21 mouse cellular contexts compared by ENCODE assay signal in the genomic region with DNA sequence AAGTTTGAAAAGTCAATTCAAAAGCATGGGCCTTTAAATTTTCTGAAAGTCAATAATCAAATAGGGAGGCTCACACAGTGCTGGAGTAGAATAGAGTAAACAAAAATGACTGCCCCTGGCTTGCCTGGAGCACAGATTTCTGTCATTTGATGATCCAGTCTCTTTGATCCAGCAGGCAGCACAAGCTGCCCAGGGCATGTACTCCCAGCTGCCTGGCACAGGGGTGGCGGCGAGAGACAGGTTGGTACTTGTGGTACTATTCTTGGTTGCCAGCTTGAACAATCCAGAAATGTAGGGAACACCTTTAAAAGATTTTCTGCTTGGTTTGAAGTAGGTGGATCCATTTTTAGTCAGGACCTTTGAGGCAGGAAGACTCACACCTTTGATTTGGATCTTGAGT.
"Had no signal": no experiment of that assay in that cellular context is flagged by ENCODE, and none has a peak within 500 bp of the region (broad histone marks: within the 10 kb centered on the region; RNA-seq: fewer than 3 reads in every experiment).

No protein-coding gene starts in this region.

- H3K9me3 ChIP-seq: heart, embryonic 10.5 days; heart, embryonic 13.5 days; heart, embryonic 15.5 days; hindbrain, embryonic 13.5 days; hindbrain, embryonic 15.5 days; limb, embryonic 13.5 days; limb, embryonic 15.5 days had no signal

- H3K27ac ChIP-seq: heart, embryonic 10.5 days; heart, embryonic 13.5 days; heart, embryonic 15.5 days; hindbrain, embryonic 13.5 days; hindbrain, embryonic 15.5 days; hindbrain, postnatal 0 days; layer of hippocampus, adult 2 months; limb, embryonic 13.5 days; limb, embryonic 15.5 days had no signal

- H3K4me3 ChIP-seq: heart, embryonic 10.5 days; heart, embryonic 13.5 days; heart, embryonic 15.5 days; hindbrain, embryonic 13.5 days; hindbrain, embryonic 15.5 days; layer of hippocampus, adult 2 months; limb, embryonic 13.5 days; limb, embryonic 15.5 days had no signal

- H3K27me3 ChIP-seq: hindbrain, embryonic 13.5 days; hindbrain, embryonic 15.5 days; limb, embryonic 13.5 days; limb, embryonic 15.5 days had no signal

- H3K9ac ChIP-seq: heart, embryonic 13.5 days; heart, embryonic 15.5 days; hindbrain, embryonic 13.5 days; hindbrain, embryonic 15.5 days; limb, embryonic 13.5 days; limb, embryonic 15.5 days had no signal

- ATAC-seq: hindbrain, postnatal 0 days; intestine, postnatal 0 days had no signal

- H3K4me2 ChIP-seq: heart, embryonic 13.5 days; heart, embryonic 15.5 days; hindbrain, embryonic 13.5 days; hindbrain, embryonic 15.5 days; limb, embryonic 13.5 days; limb, embryonic 15.5 days had no signal

- H3K4me1 ChIP-seq: heart, embryonic 10.5 days; heart, embryonic 13.5 days; heart, embryonic 15.5 days; hindbrain, embryonic 13.5 days; hindbrain, embryonic 15.5 days; limb, embryonic 13.5 days; limb, embryonic 15.5 days had no signal

- H3K36me3 ChIP-seq: heart, embryonic 10.5 days; heart, embryonic 13.5 days; heart, embryonic 15.5 days; hindbrain, embryonic 13.5 days; hindbrain, embryonic 15.5 days; limb, embryonic 13.5 days; limb, embryonic 15.5 days had no signal

- DNase-seq: gastrocnemius, postnatal 14 days; gastrocnemius, postnatal 36 days; heart, adult 18-20 months; heart, postnatal 14 days; heart, postnatal 36 days; kidney, adult 18-20 months; kidney, adult 8-10 months; kidney, postnatal 10 days; kidney, postnatal 25 days; kidney, postnatal 4 days; left cerebral cortex, postnatal 4 days had no signal
